Mouse (Mus musculus) gonadal fat pad, adult 2 months (tissue): Measurements from ENCODE around the gene Ptbp2. TPM values are rescaled to one million over a fixed set of nuclear protein-coding genes. Genes with fewer than 3 reads are reported as not detected.

Experiments used
- DNase-seq: peaks from one replicate; pipeline ENCODE4 v3.0.0-alpha.2; 2012; ENCODE audit warnings: low read depth
- polyA plus RNA-seq: library from polyadenylated mRNA; depleted of rRNA; stranded (reverse); fragments of >200 nt; gene quantifications from 2 replicates; pipeline ENCODE4 v1.2.3, GENCODE M21; 2012; rRNA removed

The Ptbp2 gene
- 12.7 and 14.0 TPM in 2 replicates for polyA plus RNA-seq

DNA sequence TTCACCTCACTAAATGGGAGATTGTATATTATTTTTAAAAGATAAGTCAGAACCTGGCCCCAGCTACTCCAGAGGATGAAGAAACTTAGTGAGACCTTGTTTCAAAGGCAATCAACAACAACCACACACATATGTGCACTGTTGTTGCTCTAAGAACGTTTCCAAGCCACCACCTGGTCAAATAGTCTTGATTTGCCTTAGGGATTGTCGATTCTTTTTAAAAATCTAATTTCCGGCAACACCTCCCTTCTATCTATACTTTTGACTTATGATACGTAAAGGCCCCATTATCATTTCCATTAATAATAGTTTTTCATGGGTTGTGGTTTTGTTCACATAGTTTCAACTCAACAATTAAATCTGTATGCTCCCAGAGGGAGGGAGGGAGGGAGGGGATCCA lies at the start of gene Ptbp2:
Gene Ptbp2 (minus strand): TSS at position 101 of the 400 bp plus-strand sequence.
- no peak for DNase-seq

DNA sequence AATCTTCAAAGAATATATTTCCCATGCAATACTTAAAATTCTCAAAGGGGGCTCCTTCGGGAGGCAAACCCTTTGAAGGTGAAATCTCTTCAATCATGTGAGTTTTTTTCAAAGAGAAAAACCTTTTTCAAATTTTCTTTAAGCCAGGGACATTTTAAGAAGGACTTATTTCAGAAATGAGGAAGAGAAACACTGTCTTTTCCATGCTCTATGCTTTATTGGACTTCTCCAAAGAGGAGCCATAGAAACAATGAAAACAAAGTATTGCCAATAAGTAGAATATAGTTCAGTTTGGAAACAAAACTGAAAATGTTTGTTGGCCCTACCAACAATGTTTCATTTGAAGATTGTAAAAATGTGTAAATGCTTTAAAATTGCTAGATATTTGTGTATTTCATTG lies 30.4 kb upstream of the Ptbp2 start:
- DNase-seq, result no peak

DNA sequence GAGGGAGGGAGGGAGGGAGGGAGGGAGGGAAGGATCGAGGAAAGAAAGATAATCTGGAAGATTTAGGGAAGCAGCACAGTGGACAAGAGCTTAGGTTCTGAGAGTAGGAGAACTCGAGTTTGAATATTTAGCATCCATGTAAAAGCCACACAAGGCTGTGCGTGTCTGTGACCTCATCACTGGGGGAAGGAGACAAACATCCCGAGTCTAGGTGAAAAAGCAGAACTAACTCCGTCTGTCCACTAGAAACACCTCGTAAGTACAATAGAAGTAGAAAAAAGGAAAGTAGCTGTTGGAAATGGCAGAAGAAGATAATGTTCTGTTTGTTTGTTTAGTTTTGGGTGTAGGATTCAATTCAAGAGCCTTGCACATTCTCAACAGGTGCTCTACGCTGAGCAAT lies 21.9 kb upstream of the Ptbp2 start:
- DNase-seq, result no peak

DNA sequence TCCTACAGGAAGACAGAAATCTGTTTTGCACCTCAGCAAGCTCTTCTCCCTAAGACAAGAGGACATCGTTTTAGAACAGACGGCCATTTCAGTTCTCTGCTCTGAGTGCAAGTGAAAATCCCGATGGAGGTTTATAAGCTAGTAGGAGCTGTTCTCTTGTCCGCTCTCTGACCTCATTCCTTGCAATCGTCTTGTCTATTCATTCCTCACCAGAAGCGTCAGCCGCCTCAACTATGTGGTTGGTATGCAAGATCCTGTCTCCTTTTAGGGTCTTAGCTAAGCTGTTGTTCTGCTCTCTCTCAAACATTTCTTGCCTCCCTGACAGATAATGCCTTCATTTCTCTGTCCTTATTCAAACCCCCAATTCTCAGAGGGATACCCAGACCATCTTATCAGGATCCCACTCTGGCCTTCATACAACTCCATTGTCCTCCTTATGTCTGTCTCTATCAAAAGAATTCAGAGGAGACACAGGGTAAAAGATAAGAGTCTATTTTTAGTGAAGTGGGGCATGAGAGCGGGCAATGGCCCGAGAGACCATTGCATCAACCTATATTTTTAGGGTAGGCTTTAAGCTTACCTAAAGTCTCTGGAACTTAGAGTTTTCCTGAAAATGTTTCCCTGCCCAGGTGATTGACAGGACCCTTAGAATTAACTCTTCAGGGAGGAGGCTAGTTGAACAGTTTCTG lies 10.6 kb upstream of the Ptbp2 start:
- DNase-seq, result no peak

DNA sequence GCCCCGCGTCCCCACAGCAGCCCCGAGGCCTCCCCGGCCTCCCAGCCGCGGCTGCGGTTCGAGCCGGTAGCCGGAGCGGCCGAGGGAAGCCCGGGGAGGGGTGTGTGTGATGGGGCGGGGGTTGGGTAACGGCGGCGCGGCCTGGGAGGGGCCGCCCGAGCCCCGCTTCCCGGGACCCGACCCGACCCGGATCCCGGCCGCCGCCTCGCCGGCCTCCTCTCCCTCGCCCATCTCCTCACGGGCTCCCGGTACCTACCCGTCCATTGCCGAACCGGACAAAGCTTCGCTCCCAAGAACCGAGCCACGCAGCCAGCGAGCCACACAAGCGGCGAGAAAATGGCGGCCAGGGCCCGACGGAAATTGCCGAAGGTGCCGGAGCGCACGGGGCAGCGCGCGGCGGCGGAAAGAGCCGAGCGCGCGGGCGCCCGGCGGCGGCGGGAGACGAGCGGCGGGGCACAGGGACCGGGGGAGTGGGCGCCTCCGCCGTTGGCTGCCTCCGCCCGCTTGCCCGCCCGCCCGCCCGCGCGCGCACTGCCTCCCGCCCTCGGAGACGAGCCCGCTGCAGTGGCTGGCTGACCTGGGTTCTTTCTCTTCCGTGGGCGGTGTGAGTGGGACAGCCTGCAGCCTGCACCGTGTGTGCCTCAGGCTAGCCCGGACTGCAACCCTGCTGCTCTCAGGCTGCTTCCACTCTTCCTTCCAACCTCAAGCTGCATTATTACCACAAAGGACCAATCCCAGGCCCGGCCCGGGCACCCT lies 1.1 kb downstream of the Ptbp2 start:
- DNase-seq, result no peak

DNA sequence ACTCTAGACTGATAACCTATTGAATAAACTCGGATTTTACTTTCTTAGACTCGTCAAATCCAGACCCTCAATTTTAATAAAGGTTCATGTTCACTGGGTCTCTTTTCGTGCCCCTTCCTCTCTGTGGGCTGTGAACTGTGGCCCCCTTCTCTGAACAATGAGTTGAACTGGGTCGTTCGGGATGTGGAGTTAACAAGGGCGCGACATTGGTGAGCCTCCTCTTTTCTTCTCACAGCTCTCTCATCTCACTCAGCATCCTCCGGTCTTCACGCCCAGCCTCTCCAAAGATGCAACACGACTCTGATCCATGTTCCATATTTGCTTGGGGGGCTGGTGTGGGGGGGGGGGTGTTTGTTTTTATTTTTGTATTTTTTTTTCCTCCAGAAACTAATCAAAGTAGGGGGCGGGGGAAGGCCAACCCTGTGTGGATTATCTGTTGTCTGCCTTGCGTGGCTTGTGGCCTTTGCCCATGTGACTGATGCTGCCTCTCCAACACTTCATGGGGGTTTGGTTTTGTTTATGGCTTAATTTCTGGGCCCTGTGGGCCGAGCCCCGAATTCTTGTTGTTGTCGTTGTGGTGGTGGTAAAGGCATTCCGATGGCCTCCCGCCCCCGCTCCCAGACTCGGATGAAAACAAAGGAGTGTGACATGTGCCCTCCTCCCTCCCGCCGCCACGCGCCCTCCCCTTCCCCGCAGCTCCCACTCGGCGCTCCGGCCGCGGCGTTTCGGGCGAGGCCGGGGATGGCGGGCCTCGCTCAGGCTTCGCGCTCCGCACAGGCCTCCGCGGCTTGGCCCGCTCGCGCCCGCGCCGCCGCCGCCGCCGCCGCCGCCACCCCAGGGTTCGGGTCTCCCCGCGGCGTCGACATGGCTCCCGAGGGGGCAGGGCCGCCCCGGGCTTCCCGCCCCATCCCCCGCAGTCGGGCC lies 2.0 kb downstream of the Ptbp2 start:
- no peak for DNase-seq

DNA sequence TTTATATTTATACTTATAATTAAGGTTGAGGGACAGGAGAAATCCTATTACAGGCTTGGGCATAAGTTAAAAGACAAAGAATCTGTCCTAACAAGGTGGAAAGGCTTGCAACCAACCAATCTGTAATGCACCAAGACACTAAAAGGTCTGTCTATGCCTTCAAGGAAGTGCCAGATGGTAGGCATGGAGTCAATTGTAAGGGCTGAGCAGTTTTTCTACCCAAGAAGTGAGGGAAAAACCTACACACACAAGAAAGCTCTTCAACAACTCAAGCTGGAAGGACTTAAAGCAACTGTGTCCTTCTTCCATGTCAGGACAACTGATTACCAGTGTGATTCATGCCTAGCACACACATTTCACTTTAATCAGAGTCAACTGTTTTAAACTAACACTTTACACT lies 3.4 kb downstream of the Ptbp2 start:
- no peak for DNase-seq

DNA sequence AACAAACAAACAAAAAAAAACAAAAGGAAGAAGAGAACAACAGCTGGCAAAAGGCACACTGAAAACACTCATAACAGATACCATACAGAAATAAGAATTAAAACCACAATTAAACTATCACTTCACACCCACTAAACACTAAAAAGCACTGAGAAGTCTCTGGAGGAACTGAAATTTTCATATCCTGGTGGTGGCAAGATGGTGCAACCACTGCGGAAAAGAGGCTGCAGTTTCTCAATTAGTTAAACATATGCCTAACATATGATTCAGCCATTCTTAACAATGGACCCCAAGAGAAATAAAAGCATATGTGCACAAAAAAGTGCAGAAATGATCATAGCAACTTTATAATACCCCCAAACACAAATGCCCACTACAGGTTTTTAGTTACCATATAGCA lies 5.0 kb downstream of the Ptbp2 start:
- no peak for DNase-seq

DNA sequence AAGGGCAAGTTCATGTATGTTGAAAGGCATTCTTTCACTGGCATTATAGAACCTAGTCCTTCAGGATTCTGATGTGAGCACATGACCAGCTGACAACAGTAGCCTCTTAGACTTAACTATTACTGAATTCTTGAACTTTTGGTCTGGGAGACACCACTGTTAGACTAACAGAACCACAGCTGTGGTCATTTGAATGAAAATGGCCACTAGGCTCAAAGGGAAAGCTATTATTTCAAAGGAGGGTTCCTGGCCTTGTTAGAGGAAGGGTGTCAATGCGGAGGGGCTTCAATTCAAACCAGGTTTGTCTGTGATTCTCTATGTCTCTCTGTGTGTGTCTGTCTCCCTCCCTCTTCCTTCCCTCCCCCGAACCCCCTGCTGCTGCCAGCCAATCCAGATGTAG lies 5.8 kb downstream of the Ptbp2 start:
- no peak for DNase-seq

DNA sequence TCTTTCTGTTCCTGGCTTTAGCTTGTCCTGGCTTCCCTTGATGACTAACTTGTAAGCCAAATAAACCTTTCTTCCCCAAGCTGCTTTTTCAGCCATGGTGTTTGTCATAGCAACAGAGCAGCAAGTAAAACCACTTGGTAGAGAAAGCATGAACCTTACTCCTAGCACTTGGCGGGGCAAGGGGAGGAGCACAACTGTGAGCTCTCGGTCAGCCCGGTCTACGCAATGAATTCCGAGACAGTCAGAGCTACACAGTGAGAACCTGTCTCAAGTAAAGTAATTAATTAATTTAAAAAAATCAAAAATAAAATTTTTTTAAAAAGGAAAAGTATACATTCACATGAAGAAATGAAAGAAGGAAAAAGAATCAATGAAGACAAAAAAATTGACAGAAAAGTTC lies 8.1 kb downstream of the Ptbp2 start:
- no peak for DNase-seq

DNA sequence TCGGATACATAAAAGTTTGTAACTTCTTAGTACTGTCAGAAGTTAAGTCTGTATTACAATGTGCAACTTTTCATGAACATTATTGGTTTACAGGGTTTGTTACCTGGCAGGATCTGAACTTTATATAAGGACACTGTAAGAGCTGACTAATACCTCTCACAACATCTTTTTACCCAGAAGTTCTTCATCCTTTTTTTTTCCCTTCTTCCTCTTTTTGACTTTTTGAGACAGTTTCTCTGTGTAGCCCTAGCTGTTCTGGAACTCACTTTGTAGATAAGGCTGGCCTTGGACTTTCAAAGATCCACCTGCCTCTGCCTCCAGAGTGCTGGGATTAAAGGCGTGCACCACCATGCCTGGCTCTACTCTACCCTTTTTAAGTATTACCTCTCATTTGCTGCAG lies 11.5 kb downstream of the Ptbp2 start:
- no peak for DNase-seq

DNA sequence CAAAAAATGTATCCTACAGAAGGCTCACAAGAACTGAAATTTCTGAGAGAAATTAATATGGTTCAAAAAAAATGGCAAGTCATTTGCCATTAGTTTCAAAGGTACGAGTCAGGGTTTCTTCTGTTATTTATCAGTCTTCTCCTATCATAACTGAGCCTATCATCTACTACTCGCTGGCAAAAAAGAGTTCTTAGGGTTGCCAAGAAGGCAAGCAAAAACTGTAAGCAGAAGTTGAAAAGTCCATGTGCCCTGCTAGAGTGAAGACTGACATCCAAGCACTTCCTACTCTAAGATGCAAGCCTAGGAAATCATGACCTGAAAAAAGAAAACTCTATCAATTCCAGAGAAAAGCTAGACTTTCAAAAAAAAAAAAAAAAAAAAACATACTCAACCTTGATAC lies 20.5 kb downstream of the Ptbp2 start:
- DNase-seq, result no peak

DNA sequence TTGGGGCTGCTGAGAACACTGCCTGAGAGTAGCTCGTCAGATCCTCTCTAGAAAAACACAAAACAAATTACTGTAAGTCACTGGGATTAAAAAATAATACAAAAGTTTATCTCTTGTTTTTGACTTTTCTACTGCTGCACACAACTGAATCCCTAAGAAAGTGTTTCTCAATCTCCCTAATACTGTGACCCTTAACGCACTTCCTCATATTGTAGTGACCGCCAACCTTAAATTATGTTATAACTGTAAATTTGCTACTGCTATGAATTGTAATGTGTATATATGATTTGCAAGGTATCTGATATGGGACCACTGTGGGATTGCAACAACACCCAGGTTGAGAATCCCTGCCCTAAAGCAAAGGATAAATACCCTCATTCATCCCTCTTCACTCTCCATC lies 22.5 kb downstream of the Ptbp2 start:
- no peak for DNase-seq

DNA sequence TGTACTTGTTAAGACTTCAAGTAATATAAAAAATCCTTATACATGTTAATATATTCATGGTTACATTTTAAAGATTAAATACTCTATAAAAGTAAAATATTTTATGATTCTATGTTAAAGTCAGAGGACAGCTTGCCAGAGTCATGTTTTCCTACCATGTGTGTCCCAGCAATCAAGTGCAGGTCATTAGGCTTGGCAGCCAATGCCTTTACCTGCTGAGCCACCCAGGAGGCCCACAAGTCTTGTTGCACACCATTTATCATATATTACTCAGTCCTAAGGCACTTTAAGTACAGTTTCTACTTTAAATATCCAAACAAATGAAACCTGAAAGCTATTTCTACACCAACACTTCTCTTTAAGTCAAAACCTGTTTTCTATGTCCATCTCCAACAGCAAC lies 30.5 kb downstream of the Ptbp2 start:
- DNase-seq, result no peak

DNA sequence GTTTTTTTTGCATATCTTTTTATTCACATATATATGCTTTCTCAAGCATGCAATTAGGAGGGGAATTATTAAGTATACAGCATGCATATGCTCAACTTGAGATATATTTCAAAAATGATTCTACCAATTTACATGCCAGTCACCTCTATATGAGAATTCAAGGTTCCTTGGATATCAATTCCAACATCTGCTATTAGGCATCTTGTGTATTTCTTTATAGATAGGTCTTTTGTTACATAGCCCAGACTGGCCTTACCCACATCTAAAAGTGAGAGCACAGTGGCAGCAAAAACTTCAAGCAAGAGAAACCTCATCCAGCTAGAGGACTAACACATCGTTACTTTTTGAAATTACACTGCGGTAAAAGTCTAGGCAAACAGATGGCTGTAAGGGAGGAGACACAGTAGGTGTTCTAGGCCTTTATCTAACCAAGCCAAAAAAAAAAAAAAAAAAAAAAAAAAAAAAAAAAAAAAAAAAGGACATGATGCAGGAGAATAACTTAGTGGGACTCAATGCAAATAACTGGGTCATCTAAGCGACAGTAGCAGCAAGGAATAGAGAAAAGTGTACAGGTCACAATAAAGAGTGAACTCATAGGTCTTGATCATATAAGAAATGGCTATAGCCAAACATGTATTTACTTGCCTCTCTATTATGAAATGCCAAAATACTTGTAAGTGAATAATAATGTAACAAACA lies 34.6 kb downstream of the Ptbp2 start:
- no peak for DNase-seq

DNA sequence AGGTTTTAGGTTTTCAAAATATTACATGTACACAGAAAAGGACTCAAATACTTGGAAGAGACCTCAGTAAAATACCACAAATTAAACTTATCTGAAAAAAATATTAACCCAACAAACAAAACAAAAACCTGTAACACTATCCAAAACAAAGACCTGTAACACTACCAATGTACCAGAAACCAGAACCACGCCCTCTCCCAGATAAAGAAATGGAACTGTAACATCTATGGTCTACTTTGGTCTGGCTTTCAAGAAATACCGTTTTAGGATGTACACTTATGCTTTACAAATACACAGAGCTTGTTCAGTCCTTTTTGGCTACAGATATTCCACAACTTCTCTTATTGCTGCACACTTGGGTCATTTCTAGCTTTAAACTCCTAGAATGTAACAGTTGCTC lies 35.1 kb downstream of the Ptbp2 start:
- DNase-seq, result no peak

DNA sequence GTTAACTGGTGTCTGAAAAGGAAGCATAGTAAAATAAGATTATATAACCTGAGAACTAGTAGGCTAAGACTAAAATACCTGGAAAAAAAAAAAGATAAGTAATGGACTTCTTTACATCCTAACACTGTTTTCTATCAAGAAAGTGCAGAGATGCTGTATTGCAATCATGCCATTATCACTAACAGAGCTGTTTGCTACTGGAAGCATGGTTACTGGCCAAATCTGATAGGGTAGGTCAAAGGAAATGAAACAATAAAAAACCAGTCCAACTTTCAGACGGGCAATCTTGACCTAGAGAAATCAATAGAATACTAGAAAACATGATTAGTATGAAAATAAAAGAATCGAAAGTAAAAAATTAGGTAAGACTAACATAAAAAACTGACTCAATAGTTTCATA lies 37.6 kb downstream of the Ptbp2 start:
- no peak for DNase-seq

DNA sequence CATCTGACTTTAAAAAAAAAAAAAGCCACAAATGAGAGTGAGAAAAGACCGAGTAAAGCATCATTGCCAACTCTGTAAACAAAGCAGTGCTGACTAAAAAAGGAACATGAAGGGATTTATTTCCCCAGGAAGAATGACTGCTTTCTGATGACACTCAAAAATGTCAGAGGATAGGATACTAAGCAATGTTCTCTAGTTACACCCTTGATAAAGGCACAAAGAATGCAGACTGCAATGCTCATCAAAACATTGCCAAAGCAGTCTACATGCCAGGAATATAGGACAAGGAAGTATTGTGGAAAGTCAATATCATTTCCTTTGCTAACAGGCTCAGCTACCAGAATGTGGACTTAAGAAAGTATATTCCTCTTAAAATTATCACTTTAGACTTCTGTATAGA lies 38.5 kb downstream of the Ptbp2 start:
- DNase-seq, result no peak

DNA sequence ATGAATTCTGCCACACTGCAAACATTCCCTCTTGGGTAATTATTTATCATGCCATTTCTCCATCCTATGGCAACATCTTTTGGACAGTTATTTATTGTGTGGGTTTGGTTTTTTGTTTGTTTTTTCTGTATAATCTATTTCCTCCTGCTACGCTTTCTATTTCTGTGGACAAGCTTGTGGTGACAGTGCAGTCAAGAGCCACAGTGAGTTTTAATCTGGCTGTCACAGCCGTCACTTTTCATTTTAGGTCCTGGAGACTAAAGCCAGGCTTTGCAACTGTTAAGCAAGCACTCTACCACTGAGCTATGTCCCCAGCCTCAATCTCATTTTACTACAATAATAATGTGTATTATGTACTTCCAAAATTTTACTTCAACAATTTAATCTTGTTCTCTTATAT lies 54.4 kb downstream of the Ptbp2 start:
- DNase-seq, result no peak

DNA sequence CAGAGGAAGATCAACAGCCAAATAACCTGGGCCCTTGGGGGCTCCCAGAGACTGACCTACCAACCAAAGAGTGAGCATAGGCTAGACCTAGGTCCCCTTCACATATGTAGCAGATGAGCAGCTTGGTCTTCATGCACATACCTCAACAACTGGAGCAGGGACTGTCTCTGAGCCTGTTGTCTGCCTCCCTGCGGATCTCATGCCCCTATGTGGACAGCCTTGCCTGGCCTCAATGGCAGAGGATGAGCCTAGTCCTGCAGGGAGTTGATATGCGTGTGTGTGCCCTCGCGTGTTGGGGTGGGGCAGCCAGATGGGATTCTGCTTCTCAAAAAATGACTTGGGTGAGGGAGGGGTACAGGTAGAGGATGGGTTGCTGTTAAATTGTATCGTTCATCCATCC lies 72.2 kb downstream of the Ptbp2 start:
- DNase-seq, result no peak

DNA sequence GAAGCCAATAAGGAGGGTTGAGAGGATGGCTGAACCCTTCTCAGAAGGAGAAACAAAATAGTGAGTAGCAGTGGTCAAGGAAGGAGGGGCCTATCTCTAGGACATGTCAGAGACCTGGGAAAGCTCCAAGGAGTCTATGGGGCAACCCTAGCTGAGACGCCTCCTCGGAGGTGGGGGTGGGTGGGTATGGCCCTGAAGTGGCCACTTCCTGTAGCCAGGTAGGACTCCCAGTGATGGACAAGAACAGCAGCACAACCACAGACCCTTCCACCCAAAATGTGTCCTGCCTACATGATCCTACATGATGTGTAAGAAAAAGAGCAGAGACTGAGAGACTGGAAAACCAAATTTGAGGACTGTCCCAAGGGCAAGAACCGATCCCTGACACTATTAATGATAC lies 72.8 kb downstream of the Ptbp2 start:
- no peak for DNase-seq

DNA sequence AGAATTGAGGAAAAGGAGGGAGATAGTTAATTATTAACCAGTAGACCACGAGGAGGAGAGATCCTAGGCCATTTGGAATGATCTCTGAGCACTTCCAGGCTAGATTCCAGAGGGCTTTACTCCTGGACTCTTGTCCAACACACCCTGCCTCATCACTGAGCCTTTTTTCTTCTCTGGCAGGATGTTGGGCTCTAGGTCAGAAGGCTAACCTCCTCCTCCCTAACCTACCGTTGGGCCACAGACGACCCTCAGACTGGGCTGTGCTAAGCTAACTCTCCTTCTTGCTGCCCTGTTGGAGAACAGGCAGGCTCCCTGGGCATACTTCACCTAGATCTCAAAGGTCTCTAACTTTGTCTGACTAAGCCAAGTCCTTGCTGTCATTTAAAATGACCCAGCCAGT lies 82.8 kb downstream of the Ptbp2 start:
- DNase-seq, result no peak
